Mouse (Mus musculus) neural tube, embryonic 11.5 days (tissue): ENCODE results near the gene Tubgcp4. TPM values are rescaled to one million over a fixed set of nuclear protein-coding genes. Genes with fewer than 3 reads are reported as not detected.
A peak's percentile ranks its signal among the peaks of the same experiment; 100 is the strongest.
"Not testable (repeated sequence)": the region's sequence is repeated elsewhere in the genome, so short reads cannot be mapped to it uniquely, and the experiment has no call there.

ENCODE experiments used
- ATAC-seq: fragments of 200-750 bp; cut with Nextera tagmentation; 2 replicates; pipeline ENCODE4 v1.8.0; 2017; ENCODE audit warnings: moderate number of reproducible peaks, mild to moderate bottlenecking, moderate TSS enrichment, moderate library complexity; ENCODE audit not compliant: insufficient read depth, low FRiP score, low TSS enrichment
- DNase-seq: peaks from one replicate; pipeline ENCODE4 v3.0.0-alpha.2; 2015; ENCODE audit warnings: low spot score
- H3K27ac ChIP-seq: fragments of 300-500 bp; sonication (generic); 2 replicates; pipeline ENCODE4 v1.5.1; 2014; ENCODE audit warnings: low read depth, mild to moderate bottlenecking, low read length
- H3K27me3 ChIP-seq: fragments of 300-500 bp; sonication (generic); 2 replicates; pipeline ENCODE4 v1.6.1; 2014; ENCODE audit warnings: mild to moderate bottlenecking, low read length, mixed read lengths; ENCODE audit not compliant: control insufficient read depth, insufficient read depth
- H3K36me3 ChIP-seq: fragments of 300-500 bp; sonication (generic); 2 replicates; pipeline ENCODE4 v1.6.1; 2014; ENCODE audit warnings: mild to moderate bottlenecking, low read length, moderate library complexity, mixed read lengths; ENCODE audit not compliant: control insufficient read depth, insufficient read depth
- H3K4me1 ChIP-seq: fragments of 300-500 bp; sonication (generic); 2 replicates; pipeline ENCODE4 v1.6.1; 2014; ENCODE audit warnings: low read length, mixed read lengths; ENCODE audit not compliant: control insufficient read depth, insufficient read depth
- H3K4me2 ChIP-seq: fragments of 300-500 bp; sonication (generic); 2 replicates; pipeline ENCODE4 v1.6.1; 2014; ENCODE audit warnings: low read depth, mild to moderate bottlenecking, moderate library complexity
- H3K4me3 ChIP-seq: fragments of 300-500 bp; sonication (generic); 2 replicates; pipeline ENCODE4 v1.5.1; 2014; ENCODE audit warnings: low read depth, low read length
- H3K9ac ChIP-seq: fragments of 300-500 bp; sonication (generic); 2 replicates; pipeline ENCODE4 v1.6.1; 2014; ENCODE audit warnings: mild to moderate bottlenecking, low read length
- H3K9me3 ChIP-seq: fragments of 300-500 bp; sonication (generic); 2 replicates; pipeline ENCODE4 v1.6.1; 2016; ENCODE audit warnings: low read length; ENCODE audit not compliant: control insufficient read depth
- WGBS: fragments of 180-500 bp; shearing (Covaris S2); extraction: QIAGEN DNeasy Blood & Tissue Kit; methylation state at CpG from one replicate; pipeline ENCODE4 v1.1.7; 2014; 5-methylcytosine and 5-hydroxymethylcytosine counted together
- polyA plus RNA-seq: library from polyadenylated mRNA; unstranded; fragments of >200 nt; fragmentation: Nextera tagmentation; extraction: Ambion mirVana; gene quantifications from 2 replicates; pipeline ENCODE4 v1.2.1, GENCODE M21; 2014

Tubgcp4 gene
- 59.2 and 60.7 TPM in 2 replicates for polyA plus RNA-seq

GRCm38 (mm10) chr2:121170481-121170971, at the start of gene Tubgcp4:
Tubgcp4 (plus strand) TSS chr2:121170654.
- Histone ChIP-seq H3K9ac (peak within 1 kb of the TSS; percentile 89), H3K27ac (peak within 1 kb of the TSS; percentile 73; the same call in 1 of the 2 replicates), H3K4me3 (peak within 1 kb of the TSS; percentile 90), H3K36me3 (peaks cover 8% of the 10 kb centered on the region), H3K4me2 (peak within 1 kb of the TSS; percentile 67), H3K27me3 (no peaks in the 10 kb centered on the region), H3K9me3 (no peaks in the 10 kb centered on the region), H3K4me1 (peaks cover 16% of the 10 kb centered on the region)
- ATAC-seq (peak; percentile 45), DNase-seq (no peak)
- WGBS: under 1% methylated on average over 38 of the region's 38 CpGs

- H3K9me3 ChIP-seq, H3K27ac ChIP-seq, H3K36me3 ChIP-seq, H3K9ac ChIP-seq, H3K4me3 ChIP-seq, ATAC-seq, H3K4me2 ChIP-seq, H3K27me3 ChIP-seq, DNase-seq, H3K4me1 ChIP-seq: not testable (repeated sequence)
- WGBS: 95% methylated on average over 5 of the region's 5 CpGs
Measured at GRCm38 (mm10) chr2:121126302-121126701, 44.2 kb upstream of the Tubgcp4 start.

- Histone ChIP-seq H3K4me3 (no peak overlapping the region), H3K4me1 (no peaks in the 10 kb centered on the region), H3K9ac (no peak overlapping the region), H3K9me3 (no peaks in the 10 kb centered on the region), H3K4me2 (no peak overlapping the region), H3K27me3 (no peaks in the 10 kb centered on the region), H3K36me3 (no peaks in the 10 kb centered on the region), H3K27ac (no peak overlapping the region)
- WGBS: 90% methylated on average over 1 of the region's 1 CpGs
- DNase-seq (no peak), ATAC-seq (no peak)
Measured at GRCm38 (mm10) chr2:121127536-121127935, 42.9 kb upstream of the Tubgcp4 start.

GRCm38 (mm10) chr2:121128865-121129620, 41.4 kb upstream of the Tubgcp4 start:
- Histone ChIP-seq H3K36me3 (no peaks in the 10 kb centered on the region), H3K9me3 (no peaks in the 10 kb centered on the region), H3K27me3 (no peaks in the 10 kb centered on the region), H3K4me2 (no peak overlapping the region), H3K9ac (no peak overlapping the region), H3K4me3 (no peak overlapping the region), H3K27ac (no peak overlapping the region), H3K4me1 (no peaks in the 10 kb centered on the region)
- 78% methylated on average over 9 of the region's 9 CpGs for WGBS
- DNase-seq (no peak), ATAC-seq (no peak)

GRCm38 (mm10) chr2:121132822-121133221, 37.6 kb upstream of the Tubgcp4 start:
- no peak overlapping the region for H3K27ac ChIP-seq
- no peaks in the 10 kb centered on the region for H3K9me3 ChIP-seq
- DNase-seq (no peak), ATAC-seq (no peak)
- H3K9ac ChIP-seq: no peak overlapping the region
- no peaks in the 10 kb centered on the region for H3K27me3 ChIP-seq
- no peak overlapping the region for H3K4me3 ChIP-seq
- H3K36me3 ChIP-seq: peaks cover 2% of the 10 kb centered on the region; the same call in 1 of the 2 replicates
- 86% methylated on average over 1 of the region's 1 CpGs for WGBS
- H3K4me1 ChIP-seq: no peaks in the 10 kb centered on the region
- no peak overlapping the region for H3K4me2 ChIP-seq

GRCm38 (mm10) chr2:121137371-121137770, 33.1 kb upstream of the Tubgcp4 start:
- Histone ChIP-seq H3K27ac (no peak overlapping the region), H3K36me3 (peaks cover 4% of the 10 kb centered on the region; the same call in 1 of the 2 replicates), H3K27me3 (no peaks in the 10 kb centered on the region), H3K9ac (no peak overlapping the region), H3K9me3 (no peaks in the 10 kb centered on the region), H3K4me2 (no peak overlapping the region), H3K4me3 (no peak overlapping the region), H3K4me1 (peaks cover 8% of the 10 kb centered on the region)
- ATAC-seq (no peak), DNase-seq (no peak)
- WGBS: 96% methylated on average over 4 of the region's 4 CpGs

GRCm38 (mm10) chr2:121139266-121140017, 31.0 kb upstream of the Tubgcp4 start:
- peaks cover 8% of the 10 kb centered on the region for H3K4me1 ChIP-seq
- WGBS: 54% methylated on average over 29 of the region's 29 CpGs
- no peaks in the 10 kb centered on the region for H3K9me3 ChIP-seq
- H3K27ac ChIP-seq: peak overlapping the region; percentile 97
- no peak for DNase-seq
- peak; percentile 17; the same call in 1 of the 2 replicates for ATAC-seq
- peaks cover 4% of the 10 kb centered on the region; the same call in 1 of the 2 replicates for H3K36me3 ChIP-seq
- peak overlapping the region; percentile 66 for H3K4me3 ChIP-seq
- no peaks in the 10 kb centered on the region for H3K27me3 ChIP-seq
- peak overlapping the region; percentile 91 for H3K4me2 ChIP-seq
- H3K9ac ChIP-seq: peak overlapping the region; percentile 86

- DNase-seq (peak; percentile 92), ATAC-seq (peak; percentile 92)
- WGBS: under 1% methylated on average over 87 of the region's 87 CpGs
- H3K36me3 ChIP-seq: peaks cover 4% of the 10 kb centered on the region; the same call in 1 of the 2 replicates
- H3K9ac ChIP-seq: peak within 1 kb of the TSS; percentile 86
- peaks cover 8% of the 10 kb centered on the region for H3K4me1 ChIP-seq
- peak within 1 kb of the TSS; percentile 66 for H3K4me3 ChIP-seq
- H3K27ac ChIP-seq: peak within 1 kb of the TSS; percentile 97
- H3K27me3 ChIP-seq: no peaks in the 10 kb centered on the region
- H3K4me2 ChIP-seq: peak within 1 kb of the TSS; percentile 91
- H3K9me3 ChIP-seq: no peaks in the 10 kb centered on the region
Measured at GRCm38 (mm10) chr2:121140018-121140882, 30.2 kb upstream of the Tubgcp4 start, which contains the start of the genes Adal and Lcmt2. Adal (plus strand) TSS chr2:121140428. Lcmt2 (minus strand) TSS chr2:121140653.
